In genomic region chr16:16982636-16983035, GRCm38 (mm10) we compare ENCODE assay signal across 7 mouse cellular contexts. TPM values are rescaled to one million over a fixed set of nuclear protein-coding genes. Genes with fewer than 3 reads are reported as not detected.
DNase-seq lines count a peak whose midpoint lies in the region; ATAC-seq and TF ChIP-seq lines count a peak whose summit lies in the region.

No protein-coding gene starts in this region.

- peak overlapping the region; percentile 97 for H3K4me3 ChIP-seq in lung, adult 2 months (replicated peaks; ENCODE audit: extremely low read depth, low read depth, low read length)
- H3K4me3 ChIP-seq in embryonic fibroblast, embryonic 13.5 days (ENCODE audit: insufficient read depth, low read length), result peak overlapping the region; percentile 62
- peak overlapping the region; percentile 98 for H3K4me3 ChIP-seq in limb, embryonic 12.5 days (replicated peaks)
- peak overlapping the region; percentile 75 for H3K4me3 ChIP-seq in olfactory bulb, adult 2 months (ENCODE audit: insufficient read depth, low read depth, low read length)

- ATAC-seq in limb, embryonic 12.5 days (ENCODE audit: insufficient number of reproducible peaks, insufficient read depth, low FRiP score, low TSS enrichment, low read depth), result peak; percentile 50; the same call in 1 of the 2 replicates

- DNase-seq in lung, adult 2 months, result no peak
- no peak for DNase-seq in lung, postnatal 36 days
- DNase-seq in ovary, adult 18-20 months (ENCODE audit: low spot score), result no peak
- no peak for DNase-seq in left cerebral cortex, adult 9 months (ENCODE audit: low spot score in 2 of 2)

- H3K4me1 ChIP-seq in lung, adult 2 months (ENCODE audit: control insufficient read depth, insufficient read depth, low read length), result peaks cover 2% of the 10 kb centered on the region
- H3K4me1 ChIP-seq in embryonic fibroblast, embryonic 13.5 days (ENCODE audit: control insufficient read depth, insufficient read depth, low read length), result no peaks in the 10 kb centered on the region
- H3K4me1 ChIP-seq in limb, embryonic 12.5 days (replicated peaks), result peaks cover 10% of the 10 kb centered on the region
- no peaks in the 10 kb centered on the region for H3K4me1 ChIP-seq in olfactory bulb, adult 2 months (ENCODE audit: control insufficient read depth, insufficient read depth, low read length)

- no peaks in the 10 kb centered on the region for H3K9me3 ChIP-seq in limb, embryonic 12.5 days

- TF ChIP-seq POLR2A in lung, adult 2 months (IDR thresholded peaks at IDR 0.05; ENCODE audit: borderline replicate concordance, extremely low read depth, low read depth, low read length), result no peak
- no peak for TF ChIP-seq POLR2A in embryonic fibroblast, embryonic 13.5 days (IDR thresholded peaks at IDR 0.05; ENCODE audit: low read depth, low read length)
- TF ChIP-seq POLR2A in olfactory bulb, adult 2 months (IDR thresholded peaks at IDR 0.05; ENCODE audit: insufficient read depth, low read depth, low read length), result no peak

- WGBS in lung, adult 2 months, result 17% methylated on average over 2 of the region's 2 CpGs
- 42% methylated on average over 2 of the region's 2 CpGs for WGBS in limb, embryonic 12.5 days
- WGBS in olfactory bulb, adult 2 months, result 22% methylated on average over 2 of the region's 2 CpGs

- no peaks in the 10 kb centered on the region for H3K27me3 ChIP-seq in limb, embryonic 12.5 days

- peaks cover 14% of the 10 kb centered on the region for H3K36me3 ChIP-seq in limb, embryonic 12.5 days

- H3K9ac ChIP-seq in limb, embryonic 12.5 days (replicated peaks), result peak overlapping the region; percentile 53; the same call in 1 of the 2 replicates

- H3K27ac ChIP-seq in embryonic fibroblast, embryonic 13.5 days (ENCODE audit: insufficient read depth, low read length), result no peak overlapping the region
- 0 out of 2 replicates have a peak overlapping the region, but pooled peaks have one; percentile 94 for H3K27ac ChIP-seq in limb, embryonic 12.5 days
- peak overlapping the region; percentile 90 for H3K27ac ChIP-seq in olfactory bulb, adult 2 months (ENCODE audit: insufficient read depth, low read depth, low read length)

- peak overlapping the region; percentile 76 for H3K4me2 ChIP-seq in limb, embryonic 12.5 days

- no peak for TF ChIP-seq CTCF in lung, adult 2 months (IDR thresholded peaks at IDR 0.05; ENCODE audit: insufficient read depth, low read length)
- no peak for TF ChIP-seq CTCF in embryonic fibroblast, embryonic 13.5 days (IDR thresholded peaks at IDR 0.05; ENCODE audit: borderline replicate concordance, insufficient read depth, low read length)
- TF ChIP-seq CTCF in olfactory bulb, adult 2 months (IDR thresholded peaks at IDR 0.05; ENCODE audit: insufficient read depth, low read depth, low read length), result no peak

RNA-seq across cellular contexts. Expression of gene Mapk1, which starts 0.5 kb away (rescaled TPM):
- polyA plus RNA-seq in lung, adult 2 months (2012; rRNA removed), result 44.2 and 61.0 TPM in 2 replicates
- polyA plus RNA-seq in embryonic fibroblast, embryonic 13.5 days (2011; ENCODE audit: insufficient read length, low read depth, missing spikeins), result 230 and 254 TPM in 2 replicates
- polyA plus RNA-seq in limb, embryonic 12.5 days (2016; fragmentation: Nextera tagmentation; extraction: Ambion mirVana), result 142 and 144 TPM in 2 replicates
- 179 and 489 TPM in 2 replicates for polyA plus RNA-seq in olfactory bulb, adult 2 months (2012; ENCODE audit: insufficient read depth, insufficient read length, low replicate concordance, missing spikeins)
